ENCODE assay signal across 5 mouse cellular contexts in genomic region chr19:32457631-32458030, GRCm38 (mm10). TPM values are rescaled to one million over a fixed set of nuclear protein-coding genes. Genes with fewer than 3 reads are reported as not detected.
A peak's percentile ranks its signal among the peaks of the same experiment; 100 is the strongest.
DNase-seq lines count a peak whose midpoint lies in the region; TF ChIP-seq lines count a peak whose summit lies in the region.
"Not testable (repeated sequence)": the region's sequence is repeated elsewhere in the genome, so short reads cannot be mapped to it uniquely, and the experiment has no call there.

No protein-coding gene starts in this region.

- peak in 1 of 2 experiments; percentile 7; a peak in 1 of 4 replicates for TF ChIP-seq EP300 in MEL (IDR thresholded peaks at IDR 0.05; ENCODE audit: low read depth in 1 of 2, low read length in 2 of 2)

- not testable (repeated sequence) for TF ChIP-seq CTCF in MEL (IDR thresholded peaks at IDR 0.05 in 2 of 3, conservative IDR thresholded peaks at IDR 0.05 in 1 of 3; ENCODE audit: control insufficient read depth in 1 of 3, insufficient read depth in 1 of 3, low read depth in 2 of 3, low read length in 3 of 3, poor library complexity in 1 of 3, severe bottlenecking in 1 of 3)

- H3K36me3 ChIP-seq in MEL (ENCODE audit: control insufficient read depth in 1 of 2, insufficient read depth in 2 of 2, low read length in 2 of 2); splenic B cell, adult 2 months (ENCODE audit: control insufficient read depth, insufficient read depth, low read length, poor library complexity, severe bottlenecking): not testable (repeated sequence)

- peak; percentile 63 for DNase-seq in 416B (ENCODE audit: low read depth)
- peak; percentile 53 to 67 for DNase-seq in B cell, adult 2 months
- DNase-seq in MEL (ENCODE audit: low read depth, low spot score) = peak; percentile 75
- peak; percentile 74 for DNase-seq in heart, adult 11 months
- DNase-seq in splenic B cell, adult 2 months (ENCODE audit: low read depth, low spot score) = peak; percentile 27

- not testable (repeated sequence) for H3K9me3 ChIP-seq in MEL (replicated peaks; ENCODE audit: insufficient read depth, low read length)

- H3K4me3 ChIP-seq in MEL (ENCODE audit: control insufficient read depth in 1 of 2, insufficient read depth in 1 of 2, low read depth in 2 of 2, low read length in 2 of 2) = not testable (repeated sequence)

- not testable (repeated sequence) for TF ChIP-seq RAD21 in MEL (IDR thresholded peaks at IDR 0.05; ENCODE audit: low read depth, low read length)

- not testable (repeated sequence) for H3K27ac ChIP-seq in MEL (ENCODE audit: control insufficient read depth, low read depth, low read length)

- H3K27me3 ChIP-seq in MEL (ENCODE audit: control insufficient read depth in 1 of 2, insufficient read depth in 2 of 2, low read length in 2 of 2); splenic B cell, adult 2 months (ENCODE audit: control insufficient read depth, insufficient read depth, low read length, poor library complexity, severe bottlenecking): not testable (repeated sequence)

- TF ChIP-seq POLR2A in MEL (IDR thresholded peaks at IDR 0.05; ENCODE audit: control insufficient read depth in 1 of 2, insufficient read depth in 1 of 2, low read depth in 1 of 2, low read length in 2 of 2, poor library complexity in 1 of 2) = not testable (repeated sequence)

- H3K4me1 ChIP-seq in MEL (ENCODE audit: control insufficient read depth in 1 of 2, insufficient read depth in 2 of 2, low read length in 2 of 2) = not testable (repeated sequence)

- H3K79me2 ChIP-seq in MEL (ENCODE audit: control insufficient read depth, insufficient read depth, low read length, poor library complexity) = not testable (repeated sequence)

- not testable (repeated sequence) for H3K9ac ChIP-seq in MEL (ENCODE audit: control insufficient read depth, low read depth, low read length, poor library complexity, severe bottlenecking)

RNA-seq across cellular contexts. Expression of gene Rpl9-ps6, which starts 8.7 kb away (rescaled TPM):
- total RNA-seq in MEL (2012; rRNA removed) = 111 and 161 TPM in 2 replicates
- 10 to 100 TPM in 1 of 2 experiments, not detected in 1; 95.5 TPM for polyA plus RNA-seq in MEL (2012; ENCODE audit: insufficient read depth in 1 of 2, insufficient read length in 2 of 2, low read depth in 1 of 2, low replicate concordance in 2 of 2, missing spikeins in 1 of 2)

RNA-seq across cellular contexts. Expression of gene Minpp1, which starts 27.9 kb away (rescaled TPM):
- 192 and 256 TPM in 2 replicates for total RNA-seq in MEL (2012; rRNA removed)
- polyA plus RNA-seq in MEL (2012; ENCODE audit: insufficient read depth in 1 of 2, insufficient read length in 2 of 2, low read depth in 1 of 2, low replicate concordance in 2 of 2, missing spikeins in 1 of 2) = 100 to 1,000 TPM in 1 of 2 experiments, not detected in 1; 176 TPM
